Mouse (Mus musculus) heart, embryonic 14.5 days (tissue): ENCODE measurements around the gene Entpd7. TPM values are rescaled to one million over a fixed set of nuclear protein-coding genes. Genes with fewer than 3 reads are reported as not detected.

ENCODE experiments used
- ATAC-seq: fragments of 200-750 bp; cut with Nextera tagmentation; 2 replicates; pipeline ENCODE4 v1.8.0; 2017; ENCODE audit warnings: low read depth, moderate TSS enrichment; ENCODE audit not compliant: insufficient number of reproducible peaks, insufficient read depth, low FRiP score
- H3K27ac ChIP-seq, 2 experiments: fragments of 200-500 bp in 1 of 2; fragments of 300-500 bp in 1 of 2; sonication (generic) in 1 of 2; replicated peaks in 1 of 2; 2 replicates each; pipeline ENCODE4 v1.5.1; 2012 to 2014; ENCODE audit warnings: low read depth in 2 of 2, low read length in 2 of 2, control low read depth in 1 of 2, mild to moderate bottlenecking in 1 of 2, mixed read lengths in 1 of 2; ENCODE audit not compliant: control insufficient read depth in 1 of 2, insufficient read depth in 1 of 2
- H3K27me3 ChIP-seq: fragments of 300-500 bp; sonication (generic); 2 replicates; pipeline ENCODE4 v1.6.1; 2014; ENCODE audit warnings: mild to moderate bottlenecking, low read length, control low read depth; ENCODE audit not compliant: control insufficient read depth, insufficient read depth
- H3K36me3 ChIP-seq: fragments of 300-500 bp; sonication (generic); 2 replicates; pipeline ENCODE4 v1.6.1; 2014; ENCODE audit warnings: mild to moderate bottlenecking, control low read depth, low read length, mixed read lengths; ENCODE audit not compliant: control insufficient read depth, insufficient read depth
- H3K4me1 ChIP-seq, 2 experiments: fragments of 200-500 bp in 1 of 2; fragments of 300-500 bp in 1 of 2; sonication (generic) in 1 of 2; 2 replicates each; pipeline ENCODE4 v1.6.1; 2012 to 2014; ENCODE audit warnings: low read length in 2 of 2, control low read depth in 1 of 2, mixed read lengths in 1 of 2; ENCODE audit not compliant: control insufficient read depth in 2 of 2, insufficient read depth in 2 of 2
- H3K4me2 ChIP-seq: fragments of 300-500 bp; sonication (generic); 2 replicates; pipeline ENCODE4 v1.6.1; 2014; ENCODE audit warnings: mild to moderate bottlenecking, low read length
- H3K4me3 ChIP-seq, 2 experiments: fragments of 200-500 bp in 1 of 2; fragments of 300-500 bp in 1 of 2; sonication (generic) in 1 of 2; 2 replicates each; pipeline ENCODE4 v1.5.1; 2012 to 2014; ENCODE audit warnings: low read length in 2 of 2, mild to moderate bottlenecking in 2 of 2, control low read depth in 1 of 2, low read depth in 1 of 2, moderate library complexity in 1 of 2; ENCODE audit not compliant: control insufficient read depth in 1 of 2, insufficient read depth in 1 of 2
- H3K9ac ChIP-seq: fragments of 300-500 bp; sonication (generic); 2 replicates; pipeline ENCODE4 v1.6.1; 2014; ENCODE audit warnings: mild to moderate bottlenecking, low read length
- H3K9me3 ChIP-seq: fragments of 300-500 bp; sonication (generic); 2 replicates; pipeline ENCODE4 v1.6.1; 2016; ENCODE audit warnings: low read length, control low read depth; ENCODE audit not compliant: control insufficient read depth
- WGBS: fragments of 180-500 bp; shearing (Covaris S2); extraction: QIAGEN DNeasy Blood & Tissue Kit; methylation state at CpG from one replicate; pipeline ENCODE4 v1.1.7; 2014; 5-methylcytosine and 5-hydroxymethylcytosine counted together
- polyA plus RNA-seq: library from polyadenylated mRNA; unstranded; fragments of >200 nt; fragmentation: Nextera tagmentation; extraction: Ambion mirVana; gene quantifications from 2 replicates; pipeline ENCODE4 v1.2.1, GENCODE M21; 2014

Gene Entpd7
- polyA plus RNA-seq, 1 experiment from 2014 or later = 6.9 TPM

DNA sequence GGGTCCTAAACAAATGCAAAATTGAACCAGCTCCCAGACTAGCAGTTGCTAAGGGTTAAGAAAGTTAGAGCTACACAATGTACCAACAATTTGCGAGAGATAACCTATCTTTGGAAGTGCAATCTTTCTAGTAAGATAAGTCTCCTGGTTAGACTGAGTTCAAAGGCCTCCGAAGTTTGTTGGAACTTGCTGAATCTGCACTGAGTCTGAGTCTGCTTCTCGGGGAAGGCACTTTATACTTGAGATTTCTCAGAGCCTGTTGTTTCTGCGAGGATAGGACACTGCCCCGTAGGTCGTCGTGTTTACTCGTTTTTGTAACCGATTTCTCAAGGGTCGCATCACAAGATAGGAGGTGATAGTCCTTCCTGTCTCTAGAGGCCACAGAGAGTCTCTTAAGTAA is 86.0 kb downstream of the Entpd7 start:
- Histone ChIP-seq H3K27ac (no peak overlapping the region), H3K9ac (no peak overlapping the region), H3K4me3 (no peak overlapping the region), H3K9me3 (no peaks in the 10 kb centered on the region), H3K4me1 (no peaks in the 10 kb centered on the region; a peak in 1 of 4 replicates), H3K36me3 (no peaks in the 10 kb centered on the region), H3K27me3 (no peaks in the 10 kb centered on the region), H3K4me2 (no peak overlapping the region)
- 24% methylated on average over 10 of the region's 10 CpGs for WGBS
- no peak for ATAC-seq

DNA sequence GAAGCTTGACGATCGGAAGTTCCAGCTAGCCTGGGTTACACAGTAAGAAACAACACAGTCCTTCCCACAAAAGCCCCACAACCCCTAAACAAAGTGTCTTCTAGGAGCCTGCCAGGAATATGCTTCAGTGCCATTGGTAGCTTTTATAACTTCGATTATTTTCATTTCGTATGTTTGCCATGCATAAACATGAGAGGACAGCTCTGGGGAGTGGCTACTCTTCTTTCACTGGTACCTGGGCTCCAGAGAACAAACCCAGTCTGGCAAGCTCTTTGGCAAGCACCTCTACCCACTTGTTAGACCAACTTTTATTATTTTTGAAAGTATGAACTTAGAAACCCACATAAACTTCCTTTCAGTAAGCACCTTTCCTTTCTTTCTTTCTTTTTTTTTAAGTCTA is 87.1 kb downstream of the Entpd7 start:
- no peaks in the 10 kb centered on the region for H3K9me3 ChIP-seq
- no peaks in the 10 kb centered on the region for H3K36me3 ChIP-seq
- no peak overlapping the region for H3K27ac ChIP-seq
- no peaks in the 10 kb centered on the region for H3K27me3 ChIP-seq
- 76% methylated on average over 4 of the region's 4 CpGs for WGBS
- H3K4me2 ChIP-seq = no peak overlapping the region
- H3K9ac ChIP-seq = no peak overlapping the region
- no peak overlapping the region for H3K4me3 ChIP-seq
- ATAC-seq = no peak
- H3K4me1 ChIP-seq = no peaks in the 10 kb centered on the region; a peak in 1 of 4 replicates

DNA sequence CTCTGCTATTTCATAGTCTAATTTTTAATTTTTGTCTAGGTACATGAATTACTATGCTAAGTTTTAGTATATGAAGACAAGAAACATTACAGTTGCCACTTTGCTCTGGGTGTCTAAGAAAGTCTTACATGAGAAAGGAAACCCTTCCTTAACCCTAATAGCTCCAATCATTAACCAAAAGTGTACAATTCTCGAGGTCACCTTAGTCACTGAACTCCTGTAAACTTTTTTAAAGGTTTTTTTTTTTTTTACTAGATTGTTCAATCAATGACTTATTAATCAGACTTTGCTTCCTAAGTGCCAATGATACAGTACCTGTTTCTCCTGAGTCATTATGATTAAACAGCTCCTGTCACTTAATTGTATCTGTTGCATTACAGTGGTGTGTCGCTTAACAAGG is 87.8 kb downstream of the Entpd7 start:
- Histone ChIP-seq H3K27ac (no peak overlapping the region), H3K27me3 (no peaks in the 10 kb centered on the region), H3K4me3 (no peak overlapping the region), H3K9me3 (no peaks in the 10 kb centered on the region), H3K4me1 (no peaks in the 10 kb centered on the region; a peak in 1 of 4 replicates), H3K36me3 (no peaks in the 10 kb centered on the region), H3K4me2 (no peak overlapping the region), H3K9ac (no peak overlapping the region)
- 65% methylated on average over 2 of the region's 2 CpGs for WGBS
- no peak for ATAC-seq

DNA sequence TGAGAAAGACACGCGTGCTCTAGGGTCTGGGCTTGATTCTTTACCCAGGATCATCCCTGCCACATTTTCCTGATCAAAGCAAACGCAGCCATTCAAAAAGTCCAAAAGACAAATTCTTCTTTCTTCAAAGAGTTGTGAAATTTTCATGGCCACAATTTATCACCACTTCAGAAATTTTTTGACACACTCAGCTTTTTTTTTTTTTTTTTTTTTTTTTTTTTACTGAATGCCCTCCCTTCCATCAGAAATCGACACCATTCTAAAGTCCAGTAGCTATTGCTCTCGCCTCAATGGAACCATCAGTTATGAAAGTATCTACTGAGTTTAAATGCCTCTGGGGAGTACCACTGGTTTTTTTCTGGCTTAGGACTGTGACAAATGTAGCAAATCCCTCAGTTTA is 90.9 kb downstream of the Entpd7 start:
- no peak for ATAC-seq
- 66% methylated on average over 5 of the region's 5 CpGs for WGBS
- no peaks in the 10 kb centered on the region for H3K9me3 ChIP-seq

DNA sequence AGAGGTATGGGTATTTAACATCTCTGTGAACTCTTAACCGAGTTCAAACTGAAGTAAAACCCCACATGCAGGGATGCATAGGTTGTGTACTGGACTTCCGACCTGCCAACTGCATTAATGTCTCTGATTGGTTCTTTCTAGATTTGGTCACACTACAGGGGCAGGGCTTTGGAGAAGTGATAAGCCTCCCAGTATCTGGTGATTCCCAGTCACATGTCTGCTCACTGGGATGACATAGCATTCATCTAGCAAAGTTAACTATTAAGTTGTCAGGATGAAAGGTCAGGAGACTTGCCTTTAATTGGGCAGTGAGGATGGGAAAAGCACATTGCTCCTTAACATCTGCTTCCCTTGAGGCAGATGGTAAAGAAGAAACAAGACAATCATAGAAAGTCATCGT is 92.5 kb downstream of the Entpd7 start, which contains the start of gene Abcc2:
TSS of gene Abcc2 (plus strand) at position 213 of the 400 bp plus-strand sequence.
- no peak within 1 kb of the TSS for H3K4me3 ChIP-seq
- H3K9ac ChIP-seq = no peak within 1 kb of the TSS
- no peak within 1 kb of the TSS for H3K27ac ChIP-seq
- no peak within 1 kb of the TSS for H3K4me2 ChIP-seq
- H3K36me3 ChIP-seq = no peaks in the 10 kb centered on the region
- no peak for ATAC-seq
- 78% methylated on average over 3 of the region's 3 CpGs for WGBS
- H3K27me3 ChIP-seq = no peaks in the 10 kb centered on the region
- no peaks in the 10 kb centered on the region for H3K9me3 ChIP-seq
- no peaks in the 10 kb centered on the region for H3K4me1 ChIP-seq

More for the DNA sequence above, 90.9 kb downstream of the Entpd7 start:
- no peaks in the 10 kb centered on the region for H3K27me3 ChIP-seq
- no peak overlapping the region for H3K4me2 ChIP-seq
- no peaks in the 10 kb centered on the region; a peak in 1 of 4 replicates for H3K4me1 ChIP-seq
- no peak overlapping the region for H3K4me3 ChIP-seq
- H3K27ac ChIP-seq = no peak overlapping the region
- no peaks in the 10 kb centered on the region for H3K36me3 ChIP-seq
- no peak overlapping the region for H3K9ac ChIP-seq

Other genes starting within 250 kb of the Entpd7 start
- 0.08 and 0.32 TPM in 2 replicates for gene Cnnm1, start 249.2 kb upstream of the Entpd7 start, polyA plus RNA-seq
- 149 and 168 TPM in 2 replicates for gene Got1, start 165.1 kb upstream of the Entpd7 start, polyA plus RNA-seq
- gene Nkx2-3, start 77.3 kb upstream of the Entpd7 start, polyA plus RNA-seq = not detected in 2 replicates
- 10.4 and 10.8 TPM in 2 replicates for gene Slc25a28, start 14.8 kb upstream of the Entpd7 start, polyA plus RNA-seq
- gene Cutc, start 63.3 kb downstream of the Entpd7 start, polyA plus RNA-seq = 9.2 and 9.4 TPM in 2 replicates
- gene Cox15, start 63.3 kb downstream of the Entpd7 start, polyA plus RNA-seq = 10.0 and 11.3 TPM in 2 replicates
- gene Abcc2, start 92.5 kb downstream of the Entpd7 start, polyA plus RNA-seq = 0.03 TPM in 2 replicates